Mouse (Mus musculus) small intestine, adult 2 months (tissue): ENCODE measurements around the gene Adam19.

Experiments
- CTCF ChIP-seq: fragments of 200-500 bp; IDR thresholded peaks from 2 replicates; pipeline ENCODE4 v1.5.1; 2012; ENCODE audit warnings: low read depth, mild to moderate bottlenecking, control low read depth, inconsistent platforms, low read length, moderate library complexity, mixed read lengths; ENCODE audit not compliant: insufficient replicate concordance, insufficient read length; ENCODE audit errors: extremely low read depth
- POLR2A ChIP-seq: fragments of 200-500 bp; IDR thresholded peaks from 2 replicates; pipeline ENCODE4 v1.6.1; 2012; ENCODE audit warnings: low read depth, mild to moderate bottlenecking, control low read depth, inconsistent platforms, low read length, moderate library complexity

DNA sequence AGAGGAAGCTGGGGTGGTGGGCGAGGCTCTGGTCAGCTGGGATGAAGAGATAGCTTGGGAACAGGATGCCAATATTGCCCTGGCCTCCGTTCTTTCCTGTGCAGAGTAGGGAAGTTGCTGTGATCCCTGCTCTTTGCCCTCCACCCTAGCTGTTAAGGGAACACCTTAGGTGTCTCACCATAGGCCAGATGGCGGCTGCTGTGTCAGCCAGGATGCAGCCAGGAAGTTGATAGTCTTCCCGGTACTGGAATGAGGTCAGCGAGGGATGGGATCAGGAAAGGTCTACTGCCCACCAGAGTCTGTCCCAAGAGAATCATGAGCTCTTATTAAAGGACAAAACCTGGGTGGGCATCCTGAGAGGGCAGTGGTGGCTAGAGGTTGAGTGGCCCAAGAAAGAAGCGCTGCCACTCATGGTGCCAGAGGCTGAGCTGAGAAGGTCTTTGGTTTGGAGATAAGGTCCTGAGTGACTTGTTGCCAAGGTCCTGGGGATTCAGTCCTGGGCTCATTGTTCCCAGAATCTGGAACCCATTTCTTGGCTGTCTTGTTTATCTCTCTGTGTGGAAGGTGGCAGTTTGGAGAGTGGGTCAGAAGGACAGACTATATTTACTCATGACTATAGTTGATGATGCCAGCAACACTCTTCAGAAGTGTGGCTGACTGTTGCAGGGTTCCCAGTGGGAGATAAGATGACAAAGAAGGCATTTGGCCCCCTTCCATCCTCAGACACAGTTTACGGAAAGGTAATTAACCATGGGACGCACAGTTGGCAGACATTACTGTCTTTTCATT is 54.6 kb downstream of the Adam19 start:
- no peak for TF ChIP-seq POLR2A
- TF ChIP-seq CTCF: no peak
